Mouse (Mus musculus) mature B cell (primary cell): ENCODE measurements around the gene Spaca4.

Experiments
- in situ Hi-C: fragments of 300-500 bp; cut with MboI; formaldehyde crosslinking; loops from 2 replicates; pipeline ENCODE4 v1.14.3; 2019

The Spaca4 gene

GRCm38 (mm10) chr7:45699523-45700141 is 26.0 kb downstream of the Spaca4 start, which contains the start of gene Car11:
Gene Car11 (plus strand): TSS chr7:45699843.
- in situ Hi-C loops: no loop called here

GRCm38 (mm10) chr7:45697894-45698293 is 27.7 kb downstream of the Spaca4 start:
- in situ Hi-C loops: no loop called here

GRCm38 (mm10) chr7:45695098-45695497 is 30.5 kb downstream of the Spaca4 start:
- in situ Hi-C loops: no loop called here

GRCm38 (mm10) chr7:45693921-45694591 is 31.6 kb downstream of the Spaca4 start, which contains the start of gene Sec1:
Gene Sec1 (minus strand): TSS chr7:45694402.
- in situ Hi-C loops: no loop called here

GRCm38 (mm10) chr7:45692364-45692763 is 33.2 kb downstream of the Spaca4 start:
- in situ Hi-C loops: no loop called here

GRCm38 (mm10) chr7:45689800-45690199 is 35.8 kb downstream of the Spaca4 start:
- in situ Hi-C loops: no loop called here

GRCm38 (mm10) chr7:45689099-45689498 is 36.5 kb downstream of the Spaca4 start:
- in situ Hi-C loops: no loop called here

GRCm38 (mm10) chr7:45686841-45687240 is 38.8 kb downstream of the Spaca4 start:
- in situ Hi-C loops: no loop called here

- in situ Hi-C loops: no loop called here
Measured at GRCm38 (mm10) chr7:45685811-45686210, 39.8 kb downstream of the Spaca4 start.

- in situ Hi-C loops: no loop called here
Measured at GRCm38 (mm10) chr7:45683396-45684050, 42.1 kb downstream of the Spaca4 start, which contains the start of gene Ntn5. Gene Ntn5 (plus strand): TSS chr7:45684022.

- in situ Hi-C loops: no loop called here
Measured at GRCm38 (mm10) chr7:45682144-45683126, 43.2 kb downstream of the Spaca4 start.

- in situ Hi-C loops: no loop called here
Measured at GRCm38 (mm10) chr7:45681046-45681736, 44.4 kb downstream of the Spaca4 start.

GRCm38 (mm10) chr7:45679966-45680621 is 45.5 kb downstream of the Spaca4 start:
- in situ Hi-C loops: no loop called here

- in situ Hi-C loops: no loop called here
Measured at GRCm38 (mm10) chr7:45678513-45678912, 47.1 kb downstream of the Spaca4 start.

- in situ Hi-C loops: no loop called here
Measured at GRCm38 (mm10) chr7:45677627-45678295, 47.9 kb downstream of the Spaca4 start.
